Mouse (Mus musculus): ENCODE measurements around the gene Ptprn2.

Gene Ptprn2

GRCm38 (mm10) chr12:116981315-116981714, 495.8 kb downstream of the Ptprn2 start:
- no peak for DNase-seq (ENCODE audit: low spot score)

- no peak for DNase-seq (ENCODE audit: low spot score)
These were observed 503.6 kb downstream of the Ptprn2 start for GRCm38 (mm10) chr12:116989144-116989543.

DNA sequence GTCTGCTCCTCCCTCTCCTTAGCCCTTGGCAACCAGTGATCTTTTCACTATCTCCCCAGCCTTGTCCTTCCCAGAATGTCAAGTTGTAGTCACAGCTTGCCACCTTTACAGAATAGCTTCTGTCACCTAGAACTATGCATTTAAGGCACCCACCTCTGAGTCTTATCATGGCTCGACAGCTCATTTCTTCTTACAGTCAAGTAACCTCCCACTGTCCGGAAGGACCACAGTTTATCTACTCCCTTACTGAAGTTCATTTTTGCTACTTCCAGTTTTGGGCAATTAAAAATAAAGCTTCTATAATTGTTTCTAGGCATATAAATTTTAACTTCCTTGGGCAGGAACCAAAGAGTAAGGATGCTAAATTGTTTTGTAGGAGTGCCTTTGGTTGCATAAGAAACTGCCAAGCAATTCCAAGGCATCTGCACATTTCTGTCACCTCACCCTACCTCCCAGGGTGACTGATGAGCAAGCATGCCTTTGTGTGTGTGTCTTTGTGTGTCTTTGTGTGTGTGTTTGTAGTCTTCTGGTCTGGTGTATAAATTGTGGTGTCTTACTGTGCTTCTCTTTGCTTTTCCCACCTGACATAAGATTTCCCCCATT, 516.1 kb downstream of the Ptprn2 start:
- DNase-seq (ENCODE audit: low spot score): no peak

DNA sequence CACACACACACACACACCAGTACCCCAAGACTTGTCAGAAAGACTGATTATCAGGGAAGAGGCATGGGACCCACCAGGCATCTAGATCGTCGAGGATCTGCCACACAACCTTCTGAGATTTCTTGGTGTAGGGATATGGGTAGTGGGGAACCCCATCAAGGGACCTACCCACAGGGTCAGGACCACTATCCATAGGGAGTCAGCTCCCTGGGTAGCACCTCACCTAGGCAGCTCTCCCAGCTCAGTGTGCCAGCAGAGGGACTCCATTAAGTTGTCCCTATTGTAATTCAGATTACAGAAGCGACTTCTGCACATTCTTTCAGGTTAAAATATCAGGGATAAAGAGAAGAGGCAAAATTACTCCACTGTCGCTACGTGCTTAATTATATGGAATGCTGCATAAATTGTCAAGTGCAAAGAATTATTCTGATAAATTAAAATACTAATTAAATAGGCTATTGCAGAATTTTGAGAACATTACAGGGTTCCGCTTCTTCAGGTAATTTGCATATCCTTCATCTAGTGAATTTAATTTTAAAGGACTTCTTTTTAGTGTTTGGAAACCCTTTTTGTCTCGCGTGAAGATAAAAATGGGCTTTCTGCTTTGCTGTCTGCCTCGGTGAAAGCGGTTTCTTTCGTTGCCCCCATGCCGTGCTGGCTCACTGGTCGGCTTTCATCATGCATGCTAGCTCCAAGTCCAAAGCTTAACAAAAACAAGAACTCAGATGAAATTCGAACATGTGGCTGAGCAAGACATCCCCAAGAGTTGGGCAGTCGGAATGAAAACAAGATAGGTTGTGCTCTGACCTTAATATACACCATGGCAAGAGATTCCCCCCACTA, 531.5 kb downstream of the Ptprn2 start:
- no peak for DNase-seq (ENCODE audit: low spot score)

DNA sequence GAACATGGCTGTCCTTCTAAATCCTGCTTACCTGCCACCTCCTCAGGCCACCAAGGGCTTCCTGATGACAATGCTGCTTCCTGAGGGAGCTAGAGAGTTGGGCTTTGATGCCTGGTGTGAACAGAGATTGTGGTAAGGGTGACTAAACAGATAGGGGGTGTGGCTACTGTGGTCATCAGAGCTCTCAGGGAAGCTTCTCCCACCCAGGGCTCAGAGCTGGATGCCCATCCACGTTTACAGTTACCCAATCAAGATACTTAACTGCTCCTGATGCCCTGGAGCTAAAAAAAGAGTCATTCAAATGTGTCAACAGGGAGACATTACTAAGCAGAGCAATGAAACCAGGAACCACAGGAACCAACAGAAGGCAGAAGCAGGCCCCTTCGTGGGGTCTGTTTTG, 532.4 kb downstream of the Ptprn2 start:
- no peak for DNase-seq (ENCODE audit: low spot score)

DNA sequence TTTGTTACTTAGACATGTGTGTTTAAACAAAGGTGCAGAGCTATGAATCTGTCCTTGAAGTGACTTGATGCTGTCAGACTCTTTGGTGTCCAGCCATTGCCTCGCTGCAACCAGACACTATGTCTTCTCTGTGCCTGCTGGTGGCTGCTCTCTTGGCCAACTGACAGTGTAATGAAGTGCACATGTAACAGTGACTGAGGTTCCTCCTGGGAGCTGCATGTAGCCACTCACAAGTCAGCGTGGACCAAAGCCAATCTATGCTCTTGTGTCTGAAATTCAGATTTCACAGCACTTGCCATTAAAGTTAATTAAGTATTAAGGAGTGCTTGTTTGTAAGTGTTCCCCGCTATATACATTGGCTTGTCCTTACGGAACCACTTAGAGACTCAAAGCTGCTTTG, 537.7 kb downstream of the Ptprn2 start:
- DNase-seq (ENCODE audit: low spot score): no peak

DNA sequence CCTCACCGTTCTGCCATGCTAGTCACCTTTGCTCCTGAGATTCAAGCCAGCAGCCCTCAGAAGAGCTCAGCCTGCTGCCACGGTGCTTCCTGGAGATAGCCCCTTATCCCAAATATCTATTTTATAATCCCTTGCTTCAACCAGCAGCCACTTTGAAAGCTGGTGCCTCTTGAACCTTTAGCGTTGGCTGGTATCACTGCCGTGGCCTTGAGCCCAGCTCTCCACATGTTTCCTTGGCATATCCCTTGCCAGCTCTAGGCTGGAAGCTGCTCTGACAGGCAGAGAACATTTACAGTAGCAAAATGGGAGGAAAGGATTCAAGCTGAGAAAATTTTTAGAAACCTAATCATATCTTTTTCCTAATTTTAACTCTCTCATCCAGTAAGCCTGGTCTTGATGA, 539.4 kb downstream of the Ptprn2 start:
- DNase-seq (ENCODE audit: low spot score): no peak

DNA sequence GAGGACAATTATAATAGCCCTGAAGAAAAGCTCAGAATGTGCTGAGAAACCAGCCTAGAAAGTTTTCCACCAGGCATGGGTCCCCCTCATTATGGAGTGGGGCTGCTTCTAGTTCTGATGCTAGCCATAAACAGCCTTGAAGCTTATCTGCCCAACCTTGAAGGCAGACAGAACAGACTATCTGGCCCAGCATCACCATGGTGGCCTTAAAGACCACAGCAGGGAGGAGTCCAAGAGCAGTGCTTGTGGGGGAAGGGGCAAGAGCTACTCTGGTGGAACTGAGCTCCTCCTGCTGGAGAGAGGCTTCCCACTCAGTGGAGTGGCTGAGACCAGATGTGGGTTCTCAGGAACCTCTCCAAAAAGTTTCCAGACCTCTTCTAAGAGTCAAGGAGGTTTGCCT, 540.2 kb downstream of the Ptprn2 start:
- no peak for DNase-seq (ENCODE audit: low spot score)

DNA sequence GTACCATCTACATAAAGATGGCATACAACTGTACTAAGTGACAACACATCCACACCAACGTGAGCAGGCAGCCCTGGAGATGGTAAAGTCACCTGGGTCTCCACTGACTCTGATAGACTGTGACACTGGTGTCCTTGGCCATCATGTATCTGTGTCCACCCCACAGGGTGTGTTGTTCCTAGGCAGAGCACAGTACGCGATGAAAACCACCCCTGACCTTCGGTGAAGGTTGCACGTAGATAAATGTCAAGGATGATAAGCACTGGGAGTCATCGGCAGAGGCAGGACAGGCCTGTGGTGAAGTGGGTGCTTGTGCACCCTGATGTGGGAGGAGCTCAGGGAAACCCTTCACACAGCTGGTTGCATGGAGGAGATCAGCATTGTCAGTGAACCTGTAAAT, 541.8 kb downstream of the Ptprn2 start:
- no peak for DNase-seq (ENCODE audit: low spot score)

- no peak for DNase-seq (ENCODE audit: low spot score)
These were observed 542.9 kb downstream of the Ptprn2 start for GRCm38 (mm10) chr12:117028333-117028961.

GRCm38 (mm10) chr12:117033172-117033571, 547.7 kb downstream of the Ptprn2 start:
- no peak for DNase-seq (ENCODE audit: low spot score)

DNA sequence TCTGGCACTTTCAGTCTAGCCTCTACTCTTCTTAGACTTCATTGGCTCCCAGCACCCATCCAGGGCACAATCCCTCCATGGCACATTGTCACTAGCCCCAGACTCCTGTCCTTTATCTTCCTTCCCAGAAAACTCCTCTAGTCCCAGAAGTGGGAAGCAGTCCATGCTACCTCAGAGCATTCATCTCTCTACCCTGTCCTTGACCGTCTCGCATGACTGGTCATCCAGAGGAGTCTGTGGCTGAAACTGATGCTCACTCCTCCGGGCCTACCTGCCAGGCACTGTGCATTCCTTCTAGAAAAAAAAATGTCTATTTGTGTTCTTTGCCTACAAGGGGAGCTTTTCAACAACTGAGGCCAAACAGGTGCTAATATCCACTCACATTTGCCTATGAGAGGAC, 549.0 kb downstream of the Ptprn2 start:
- no peak for DNase-seq (ENCODE audit: low spot score)

DNA sequence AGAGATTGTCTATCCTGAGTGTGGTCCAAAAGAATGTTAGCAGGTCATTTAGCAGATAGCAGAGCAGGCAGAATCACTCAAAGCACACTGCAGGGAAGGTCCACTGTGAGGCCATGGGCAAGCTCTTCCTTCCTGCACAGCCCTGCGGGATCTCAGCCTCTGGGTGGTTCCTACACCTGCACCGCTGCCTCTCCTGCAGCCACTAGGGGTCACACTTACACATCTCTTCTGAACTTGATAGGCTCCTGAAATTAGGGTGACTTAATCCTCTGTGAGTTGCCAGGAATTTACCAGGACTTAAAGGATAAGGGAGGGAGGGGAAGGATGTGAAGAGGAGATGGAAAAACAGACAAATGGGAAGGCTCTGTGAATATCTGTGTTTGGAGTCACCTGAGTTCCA, 549.7 kb downstream of the Ptprn2 start:
- peak; percentile 76 for DNase-seq (ENCODE audit: low spot score)

GRCm38 (mm10) chr12:117039411-117039810, 553.9 kb downstream of the Ptprn2 start:
- no peak for DNase-seq (ENCODE audit: low spot score)

GRCm38 (mm10) chr12:117041409-117041808, 555.9 kb downstream of the Ptprn2 start:
- DNase-seq (ENCODE audit: low spot score): no peak

GRCm38 (mm10) chr12:117042706-117043105, 557.2 kb downstream of the Ptprn2 start:
- no peak for DNase-seq (ENCODE audit: low spot score)

- DNase-seq (ENCODE audit: low spot score): no peak
These were observed 562.1 kb downstream of the Ptprn2 start for GRCm38 (mm10) chr12:117047384-117048251.

- no peak for DNase-seq (ENCODE audit: low spot score)
These were observed 564.3 kb downstream of the Ptprn2 start for GRCm38 (mm10) chr12:117049829-117050228.

- DNase-seq (ENCODE audit: low spot score): no peak
These were observed 567.8 kb downstream of the Ptprn2 start for GRCm38 (mm10) chr12:117053223-117053850.

DNA sequence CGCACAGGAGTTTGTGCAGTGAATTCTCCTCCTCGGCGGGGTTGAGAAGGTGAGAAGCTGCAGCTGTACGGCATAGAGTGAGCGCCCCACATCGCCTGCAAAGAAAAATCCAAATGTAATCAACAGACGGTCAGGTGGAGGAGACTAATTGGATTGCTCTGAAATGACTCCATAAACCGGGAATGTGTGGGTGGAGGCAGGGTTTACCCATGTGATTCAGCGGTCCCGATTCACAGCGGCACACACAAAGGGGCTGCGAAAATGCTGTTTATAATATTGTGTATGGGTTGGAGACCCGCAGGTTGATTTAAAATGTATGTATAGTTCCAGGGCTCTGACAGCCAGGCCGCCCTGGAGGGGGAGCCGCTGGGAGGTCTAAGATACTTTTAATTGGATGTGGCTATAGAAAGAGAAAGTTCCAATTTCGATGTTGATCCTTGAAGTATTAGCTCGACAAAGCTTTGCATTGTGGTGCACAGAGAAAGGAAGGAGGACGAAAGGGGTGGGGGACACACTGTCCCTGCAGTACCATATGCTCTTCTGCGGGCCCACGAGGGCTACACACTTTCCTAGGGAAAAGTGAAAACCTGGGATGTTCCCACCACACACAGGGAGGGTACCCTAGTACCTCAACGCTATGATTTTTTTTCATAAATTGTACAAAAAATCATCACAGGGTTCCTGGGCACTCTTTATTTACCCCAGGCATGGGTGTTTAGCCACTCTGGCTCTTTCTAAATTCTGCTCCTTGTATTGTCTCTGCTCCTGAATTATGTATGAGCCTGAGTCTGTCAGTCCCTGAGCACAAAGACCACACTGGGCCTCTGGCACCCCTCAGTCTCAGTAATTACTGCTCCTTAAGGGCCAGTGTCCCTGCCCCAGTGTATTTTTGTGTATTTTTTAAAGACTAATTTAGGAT, 568.6 kb downstream of the Ptprn2 start:
- DNase-seq (ENCODE audit: low spot score): peak; percentile 30

Measured in layer of hippocampus, adult 11-12 months (tissue).